9 mouse cellular contexts compared by ENCODE assay signal in genomic region chr4:155736421-155736820, GRCm38 (mm10). TPM values are rescaled to one million over a fixed set of nuclear protein-coding genes. Genes with fewer than 3 reads are reported as not detected.
DNase-seq lines count a peak whose midpoint lies in the region; ATAC-seq lines count a peak whose summit lies in the region.
"Had no signal": no experiment of that assay in that cellular context is flagged by ENCODE, and none has a peak within 500 bp of the region (broad histone marks: within the 10 kb centered on the region; RNA-seq: fewer than 3 reads in every experiment).

No protein-coding gene starts in this region.

- no peak for ATAC-seq in kidney, embryonic 15.5 days (replicated peaks; ENCODE audit: low FRiP score)
- no peak for ATAC-seq in embryonic facial prominence, embryonic 12.5 days (ENCODE audit: insufficient number of reproducible peaks, insufficient read depth, low FRiP score, low TSS enrichment)
- no peak for ATAC-seq in forebrain, embryonic 15.5 days (replicated peaks)
- ATAC-seq in midbrain, embryonic 13.5 days: no peak

- H3K36me3 ChIP-seq in kidney, embryonic 15.5 days: peaks cover 53% of the 10 kb centered on the region
- peaks cover 52% of the 10 kb centered on the region for H3K36me3 ChIP-seq in embryonic facial prominence, embryonic 12.5 days
- H3K36me3 ChIP-seq in forebrain, embryonic 15.5 days: peaks cover 26% of the 10 kb centered on the region
- peaks cover 51% of the 10 kb centered on the region for H3K36me3 ChIP-seq in midbrain, embryonic 13.5 days

- H3K9me3 ChIP-seq in kidney, embryonic 15.5 days (replicated peaks): no peaks in the 10 kb centered on the region
- no peaks in the 10 kb centered on the region for H3K9me3 ChIP-seq in embryonic facial prominence, embryonic 12.5 days
- no peaks in the 10 kb centered on the region for H3K9me3 ChIP-seq in forebrain, embryonic 15.5 days
- H3K9me3 ChIP-seq in midbrain, embryonic 13.5 days: no peaks in the 10 kb centered on the region

- H3K9ac ChIP-seq in kidney, embryonic 15.5 days: no peak overlapping the region
- H3K9ac ChIP-seq in embryonic facial prominence, embryonic 12.5 days: no peak overlapping the region
- H3K9ac ChIP-seq in forebrain, embryonic 15.5 days (replicated peaks): no peak overlapping the region
- peak overlapping the region; percentile 97; the same call in 1 of the 2 replicates for H3K9ac ChIP-seq in midbrain, embryonic 13.5 days (replicated peaks)

- no peaks in the 10 kb centered on the region for H3K27me3 ChIP-seq in kidney, embryonic 15.5 days
- H3K27me3 ChIP-seq in embryonic facial prominence, embryonic 12.5 days: no peaks in the 10 kb centered on the region
- H3K27me3 ChIP-seq in forebrain, embryonic 15.5 days: no peaks in the 10 kb centered on the region
- H3K27me3 ChIP-seq in midbrain, embryonic 13.5 days: no peaks in the 10 kb centered on the region
- H3K27me3 ChIP-seq: CH12.LX had no signal

- no peak overlapping the region for H3K4me3 ChIP-seq in kidney, embryonic 15.5 days (replicated peaks)
- peak overlapping the region; percentile 73; the same call in 1 of the 2 replicates for H3K4me3 ChIP-seq in embryonic facial prominence, embryonic 12.5 days
- peak overlapping the region; percentile 87 for H3K4me3 ChIP-seq in forebrain, embryonic 15.5 days
- peak overlapping the region; percentile 91 for H3K4me3 ChIP-seq in midbrain, embryonic 13.5 days (replicated peaks)

- 92% methylated on average over 5 of the region's 5 CpGs for WGBS in kidney, embryonic 15.5 days
- WGBS in embryonic facial prominence, embryonic 12.5 days: 88% methylated on average over 5 of the region's 5 CpGs
- 94% methylated on average over 5 of the region's 5 CpGs for WGBS in forebrain, embryonic 15.5 days
- 96% methylated on average over 5 of the region's 5 CpGs for WGBS in midbrain, embryonic 13.5 days

- peaks cover 31% of the 10 kb centered on the region for H3K4me1 ChIP-seq in kidney, embryonic 15.5 days
- H3K4me1 ChIP-seq in embryonic facial prominence, embryonic 12.5 days: peaks cover 25% of the 10 kb centered on the region
- H3K4me1 ChIP-seq in forebrain, embryonic 15.5 days: peaks cover 32% of the 10 kb centered on the region
- H3K4me1 ChIP-seq in midbrain, embryonic 13.5 days (replicated peaks): peaks cover 38% of the 10 kb centered on the region

- H3K27ac ChIP-seq in kidney, embryonic 15.5 days: no peak overlapping the region; the same call in 1 of the 2 replicates
- no peak overlapping the region for H3K27ac ChIP-seq in embryonic facial prominence, embryonic 12.5 days
- H3K27ac ChIP-seq in forebrain, embryonic 15.5 days (replicated peaks): no peak overlapping the region
- no peak overlapping the region for H3K27ac ChIP-seq in midbrain, embryonic 13.5 days

- DNase-seq in kidney, adult 18-20 months: no peak
- no peak for DNase-seq in retina, postnatal 1 day
- no peak for DNase-seq in embryo, embryonic 10.5 days (ENCODE audit: low spot score)
- no peak for DNase-seq in thymus, postnatal 0 days (ENCODE audit: low spot score)

- H3K4me2 ChIP-seq in kidney, embryonic 15.5 days: peak overlapping the region; percentile 96; the same call in 1 of the 2 replicates
- peak overlapping the region; percentile 94; the same call in 1 of the 2 replicates for H3K4me2 ChIP-seq in embryonic facial prominence, embryonic 12.5 days (replicated peaks)
- H3K4me2 ChIP-seq in forebrain, embryonic 15.5 days (replicated peaks): peak overlapping the region; percentile 93
- peak overlapping the region; percentile 95 for H3K4me2 ChIP-seq in midbrain, embryonic 13.5 days (replicated peaks)

RNA-seq across cellular contexts. Expression of gene Tmem240, which starts 1.8 kb away (rescaled TPM):
- 0.50 and 1.0 TPM in 2 replicates for polyA plus RNA-seq in kidney, embryonic 15.5 days (2015; fragmentation: Nextera tagmentation; extraction: Ambion mirVana)
- polyA plus RNA-seq in embryonic facial prominence, embryonic 12.5 days (2016; fragmentation: Nextera tagmentation; extraction: Ambion mirVana): 2.2 and 2.5 TPM in 2 replicates
- 10.4 TPM in 2 replicates for polyA plus RNA-seq in forebrain, embryonic 15.5 days (2015; fragmentation: Nextera tagmentation; extraction: Ambion mirVana)
- polyA plus RNA-seq in midbrain, embryonic 13.5 days (2015; fragmentation: Nextera tagmentation; extraction: Ambion mirVana): 8.6 and 10.1 TPM in 2 replicates
- polyA plus RNA-seq in thymus, postnatal 0 days (2015; fragmentation: Nextera tagmentation; extraction: Ambion mirVana): 1.1 and 1.4 TPM in 2 replicates

RNA-seq across cellular contexts. Expression of gene Atad3a, which starts 24.5 kb away (rescaled TPM):
- polyA plus RNA-seq in kidney, embryonic 15.5 days (2015; fragmentation: Nextera tagmentation; extraction: Ambion mirVana): 115 and 124 TPM in 2 replicates
- 103 and 106 TPM in 2 replicates for polyA plus RNA-seq in embryonic facial prominence, embryonic 12.5 days (2016; fragmentation: Nextera tagmentation; extraction: Ambion mirVana)
- polyA plus RNA-seq in forebrain, embryonic 15.5 days (2015; fragmentation: Nextera tagmentation; extraction: Ambion mirVana): 91.0 TPM in 2 replicates
- 82.1 and 84.8 TPM in 2 replicates for polyA plus RNA-seq in midbrain, embryonic 13.5 days (2015; fragmentation: Nextera tagmentation; extraction: Ambion mirVana)
- polyA plus RNA-seq in thymus, postnatal 0 days (2015; fragmentation: Nextera tagmentation; extraction: Ambion mirVana): 61.6 and 63.9 TPM in 2 replicates

RNA-seq across cellular contexts. Expression of gene Ssu72, which starts 31.8 kb away (rescaled TPM):
- 144 and 145 TPM in 2 replicates for polyA plus RNA-seq in kidney, embryonic 15.5 days (2015; fragmentation: Nextera tagmentation; extraction: Ambion mirVana)
- 135 and 136 TPM in 2 replicates for polyA plus RNA-seq in embryonic facial prominence, embryonic 12.5 days (2016; fragmentation: Nextera tagmentation; extraction: Ambion mirVana)
- 144 and 146 TPM in 2 replicates for polyA plus RNA-seq in forebrain, embryonic 15.5 days (2015; fragmentation: Nextera tagmentation; extraction: Ambion mirVana)
- 155 and 159 TPM in 2 replicates for polyA plus RNA-seq in midbrain, embryonic 13.5 days (2015; fragmentation: Nextera tagmentation; extraction: Ambion mirVana)
- 194 and 202 TPM in 2 replicates for polyA plus RNA-seq in thymus, postnatal 0 days (2015; fragmentation: Nextera tagmentation; extraction: Ambion mirVana)

RNA-seq across cellular contexts. Expression of gene Vwa1, which starts 38.1 kb away (rescaled TPM):
- 5.6 and 7.7 TPM in 2 replicates for polyA plus RNA-seq in kidney, embryonic 15.5 days (2015; fragmentation: Nextera tagmentation; extraction: Ambion mirVana)
- polyA plus RNA-seq in embryonic facial prominence, embryonic 12.5 days (2016; fragmentation: Nextera tagmentation; extraction: Ambion mirVana): 9.2 and 9.5 TPM in 2 replicates
- 21.8 and 22.6 TPM in 2 replicates for polyA plus RNA-seq in forebrain, embryonic 15.5 days (2015; fragmentation: Nextera tagmentation; extraction: Ambion mirVana)
- 18.7 and 20.9 TPM in 2 replicates for polyA plus RNA-seq in midbrain, embryonic 13.5 days (2015; fragmentation: Nextera tagmentation; extraction: Ambion mirVana)
- polyA plus RNA-seq in thymus, postnatal 0 days (2015; fragmentation: Nextera tagmentation; extraction: Ambion mirVana): 8.6 and 9.0 TPM in 2 replicates

RNA-seq across cellular contexts. Expression of gene Fndc10, which starts 42.3 kb away (rescaled TPM):
- polyA plus RNA-seq in kidney, embryonic 15.5 days (2015; fragmentation: Nextera tagmentation; extraction: Ambion mirVana): 4.9 and 5.3 TPM in 2 replicates
- 12.2 and 15.2 TPM in 2 replicates for polyA plus RNA-seq in embryonic facial prominence, embryonic 12.5 days (2016; fragmentation: Nextera tagmentation; extraction: Ambion mirVana)
- 8.2 and 10.9 TPM in 2 replicates for polyA plus RNA-seq in forebrain, embryonic 15.5 days (2015; fragmentation: Nextera tagmentation; extraction: Ambion mirVana)
- 5.0 and 6.4 TPM in 2 replicates for polyA plus RNA-seq in midbrain, embryonic 13.5 days (2015; fragmentation: Nextera tagmentation; extraction: Ambion mirVana)
- polyA plus RNA-seq in thymus, postnatal 0 days (2015; fragmentation: Nextera tagmentation; extraction: Ambion mirVana): 4.4 and 5.2 TPM in 2 replicates
